Mouse (Mus musculus) forebrain, postnatal 0 days (tissue): ENCODE data around the gene Sertad4. TPM values are rescaled to one million over a fixed set of nuclear protein-coding genes. Genes with fewer than 3 reads are reported as not detected.
A peak's percentile ranks its signal among the peaks of the same experiment; 100 is the strongest.

ENCODE experiments used
- ATAC-seq: fragments of 200-750 bp; cut with Nextera tagmentation; 2 replicates; pipeline ENCODE4 v1.8.0; 2017; ENCODE audit warnings: mild to moderate bottlenecking, moderate library complexity
- DNase-seq: peaks from one replicate; pipeline ENCODE4 v3.0.0-alpha.2; 2015
- H3K27ac ChIP-seq: fragments of 300-500 bp; sonication (generic); 2 replicates; pipeline ENCODE4 v1.5.1; 2014; ENCODE audit warnings: low read depth, mild to moderate bottlenecking, antibody characterized with exemption, low read length, moderate library complexity, mixed read lengths
- H3K27me3 ChIP-seq: fragments of 300-500 bp; sonication (generic); 2 replicates; pipeline ENCODE4 v1.6.1; 2014; ENCODE audit warnings: mild to moderate bottlenecking, low read length, mixed read lengths; ENCODE audit not compliant: insufficient read depth
- H3K36me3 ChIP-seq: fragments of 300-500 bp; sonication (generic); 2 replicates; pipeline ENCODE4 v1.6.1; 2014; ENCODE audit warnings: mild to moderate bottlenecking, moderate library complexity; ENCODE audit not compliant: insufficient read depth
- H3K4me1 ChIP-seq: fragments of 300-500 bp; sonication (generic); 2 replicates; pipeline ENCODE4 v1.6.1; 2014; ENCODE audit warnings: antibody characterized with exemption; ENCODE audit not compliant: insufficient read depth
- H3K4me2 ChIP-seq: fragments of 300-500 bp; sonication (generic); 2 replicates; pipeline ENCODE4 v1.6.1; 2014; ENCODE audit warnings: low read depth, mild to moderate bottlenecking, moderate library complexity
- H3K4me3 ChIP-seq: fragments of 300-500 bp; sonication (generic); 2 replicates; pipeline ENCODE4 v1.5.1; 2014; ENCODE audit warnings: low read depth, low read length, mixed read lengths
- H3K9ac ChIP-seq: fragments of 300-500 bp; sonication (generic); 2 replicates; pipeline ENCODE4 v1.6.1; 2014; ENCODE audit warnings: mild to moderate bottlenecking
- H3K9me3 ChIP-seq: fragments of 300-500 bp; sonication (generic); 2 replicates; pipeline ENCODE4 v1.6.1; 2016; ENCODE audit warnings: low read length
- CTCF ChIP-seq: sonication (generic); IDR thresholded peaks from 2 replicates; pipeline ENCODE4 v1.5.1; 2016; ENCODE audit warnings: antibody characterized with exemption, control low read depth, low read depth
- WGBS: fragments of 180-500 bp; shearing (Covaris S2); extraction: QIAGEN DNeasy Blood & Tissue Kit; methylation state at CpG from one replicate; pipeline ENCODE4 v1.1.7; 2014; 5-methylcytosine and 5-hydroxymethylcytosine counted together
- polyA plus RNA-seq: library from polyadenylated mRNA; unstranded; fragments of >200 nt; fragmentation: Nextera tagmentation; extraction: Ambion mirVana; gene quantifications from 2 replicates; pipeline ENCODE4 v1.2.1, GENCODE M21; 2015
- total RNA-seq: library from RNA; depleted of rRNA; stranded (reverse); fragments of >200 nt; gene quantifications from 2 replicates; pipeline ENCODE4 v1.2.3, GENCODE M21; 2014; rRNA removed

Sertad4 gene
- total and polyA plus RNA-seq, 2 experiments from 2014 or later = 10.7 to 30.4 TPM

DNA sequence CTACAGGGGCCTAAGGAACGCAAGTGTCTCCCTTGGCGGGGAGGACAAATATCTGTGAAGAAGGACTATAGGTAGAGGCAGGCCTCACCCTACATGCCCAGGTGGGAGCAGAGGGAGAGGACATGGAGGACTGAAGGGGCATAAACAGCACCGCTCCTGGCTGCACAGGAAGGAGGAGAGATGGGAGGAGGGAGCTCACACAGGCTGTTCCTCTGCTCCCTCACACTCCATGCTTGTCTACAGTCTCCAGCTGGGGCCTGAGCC is 58.6 kb downstream of the Sertad4 start:
- DNase-seq (no peak), ATAC-seq (peak; percentile 19)
- peak overlapping the region; percentile 69; the same call in 1 of the 2 replicates for H3K27ac ChIP-seq
- no peaks in the 10 kb centered on the region for H3K9me3 ChIP-seq
- H3K9ac ChIP-seq = no peak overlapping the region
- H3K36me3 ChIP-seq = no peaks in the 10 kb centered on the region
- H3K27me3 ChIP-seq = no peaks in the 10 kb centered on the region
- WGBS = 47% methylated on average over 3 of the region's 3 CpGs
- H3K4me2 ChIP-seq = no peak overlapping the region
- H3K4me1 ChIP-seq = 0 out of 2 replicates have a peak, but pooled peaks cover 3% of the 10 kb centered on the region
- no peak overlapping the region for H3K4me3 ChIP-seq
- TF ChIP-seq CTCF = no peak

DNA sequence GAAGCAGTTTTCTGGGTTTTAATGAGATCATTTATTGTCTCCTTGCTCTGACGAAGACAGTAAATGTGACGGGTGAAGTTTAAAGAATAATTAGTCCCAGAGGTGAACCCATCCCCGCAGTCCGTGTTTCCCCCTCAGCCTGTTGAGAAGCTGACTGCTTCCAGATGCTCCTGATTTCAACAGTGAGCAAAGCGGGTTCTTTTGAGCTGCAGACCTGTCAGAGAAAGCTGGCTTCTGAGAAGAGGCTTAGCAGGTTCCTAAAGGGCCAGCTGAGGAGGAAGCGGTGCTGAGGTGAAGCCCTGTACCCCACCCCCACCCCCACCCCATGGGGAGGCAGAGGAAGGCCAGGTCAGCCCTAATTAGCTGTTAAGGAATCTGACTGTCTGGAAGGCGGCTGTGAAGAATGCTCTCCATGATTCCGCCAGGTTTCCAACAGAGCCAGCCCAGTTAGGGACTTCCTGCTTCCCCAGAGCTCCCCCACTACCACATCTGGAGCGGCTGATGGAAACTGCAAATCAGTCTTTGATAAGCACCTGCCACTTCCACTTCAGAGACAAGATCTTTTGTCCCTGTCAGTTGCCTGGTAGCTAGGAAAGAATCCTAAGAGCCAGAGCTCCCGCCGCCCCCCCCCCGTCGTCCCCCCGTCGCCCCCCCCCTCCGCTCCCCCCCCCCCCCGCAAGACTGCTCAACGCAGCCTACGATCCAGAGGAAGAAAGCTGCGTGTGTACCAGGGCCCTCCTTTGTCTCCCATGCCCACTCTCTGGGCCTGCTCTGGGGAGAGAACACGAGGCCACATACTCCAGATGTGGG is 59.1 kb downstream of the Sertad4 start:
- H3K9ac ChIP-seq = no peak overlapping the region
- 4% methylated on average over 13 of the region's 21 CpGs for WGBS
- peak overlapping the region; percentile 69 for H3K27ac ChIP-seq
- 0 out of 2 replicates have a peak, but pooled peaks cover 7% of the 10 kb centered on the region for H3K4me1 ChIP-seq
- ATAC-seq (peak; percentile 46), DNase-seq (peak; percentile 30)
- H3K36me3 ChIP-seq = no peaks in the 10 kb centered on the region
- no peak for TF ChIP-seq CTCF
- H3K27me3 ChIP-seq = no peaks in the 10 kb centered on the region
- no peak overlapping the region for H3K4me2 ChIP-seq
- H3K9me3 ChIP-seq = no peaks in the 10 kb centered on the region
- no peak overlapping the region for H3K4me3 ChIP-seq

DNA sequence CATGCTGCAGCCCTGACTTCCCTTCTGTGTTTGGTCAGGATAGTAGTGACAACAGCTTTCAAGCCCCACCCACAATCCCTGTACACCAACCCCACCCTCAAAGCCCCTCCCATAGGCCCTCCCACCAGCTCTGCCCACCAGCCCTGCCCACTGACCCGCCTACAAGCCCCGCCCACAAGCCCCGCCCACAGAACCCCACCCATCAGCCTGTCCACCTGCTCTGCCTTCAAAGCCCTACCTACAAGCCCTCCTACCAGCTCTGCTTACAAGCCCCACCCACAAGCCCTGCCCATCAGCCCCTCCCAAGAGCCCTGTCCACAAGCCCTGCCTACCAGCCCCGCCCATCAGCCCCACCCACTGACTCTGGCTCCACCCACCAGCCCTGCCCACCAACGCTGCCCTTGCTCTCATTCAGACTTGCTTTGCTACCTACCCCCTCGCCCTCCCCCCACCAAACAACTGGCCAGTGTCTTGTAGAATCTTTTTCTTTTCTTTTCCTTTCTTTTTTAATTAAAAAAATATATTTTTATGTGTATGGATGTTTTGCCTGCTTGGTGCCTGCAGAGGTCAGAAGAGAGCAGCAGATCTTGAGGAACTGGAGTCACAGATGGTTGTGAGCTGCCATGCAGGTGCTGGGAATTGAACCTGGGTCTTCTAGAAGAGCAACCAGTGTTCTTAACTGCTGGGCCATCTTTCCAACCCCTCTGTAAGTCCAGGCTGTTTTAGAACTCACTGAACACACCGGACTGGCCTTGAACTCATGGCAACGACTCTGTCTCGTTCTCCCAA is 60.4 kb downstream of the Sertad4 start:
- no peak overlapping the region for H3K27ac ChIP-seq
- no peaks in the 10 kb centered on the region for H3K9me3 ChIP-seq
- 70% methylated on average over 9 of the region's 9 CpGs for WGBS
- no peaks in the 10 kb centered on the region for H3K36me3 ChIP-seq
- H3K4me3 ChIP-seq = no peak overlapping the region
- H3K27me3 ChIP-seq = no peaks in the 10 kb centered on the region
- TF ChIP-seq CTCF = no peak
- ATAC-seq (no peak), DNase-seq (no peak)
- H3K9ac ChIP-seq = no peak overlapping the region
- no peak overlapping the region for H3K4me2 ChIP-seq
- 0 out of 2 replicates have a peak, but pooled peaks cover 7% of the 10 kb centered on the region for H3K4me1 ChIP-seq

Other genes starting within 250 kb of the Sertad4 start
- 2.6 and 2.8 TPM in 2 replicates for gene Hhat, start 84.5 kb downstream of the Sertad4 start, total RNA-seq
- gene Hhat, start 84.5 kb downstream of the Sertad4 start, polyA plus RNA-seq = 1.8 TPM in 2 replicates
- gene Syt14, start 180.0 kb upstream of the Sertad4 start, total RNA-seq = 11.8 and 16.7 TPM in 2 replicates
- gene Syt14, start 180.0 kb upstream of the Sertad4 start, polyA plus RNA-seq = 2.6 and 4.6 TPM in 2 replicates